ENCODE assay signal across 9 mouse cellular contexts in the genomic region with DNA sequence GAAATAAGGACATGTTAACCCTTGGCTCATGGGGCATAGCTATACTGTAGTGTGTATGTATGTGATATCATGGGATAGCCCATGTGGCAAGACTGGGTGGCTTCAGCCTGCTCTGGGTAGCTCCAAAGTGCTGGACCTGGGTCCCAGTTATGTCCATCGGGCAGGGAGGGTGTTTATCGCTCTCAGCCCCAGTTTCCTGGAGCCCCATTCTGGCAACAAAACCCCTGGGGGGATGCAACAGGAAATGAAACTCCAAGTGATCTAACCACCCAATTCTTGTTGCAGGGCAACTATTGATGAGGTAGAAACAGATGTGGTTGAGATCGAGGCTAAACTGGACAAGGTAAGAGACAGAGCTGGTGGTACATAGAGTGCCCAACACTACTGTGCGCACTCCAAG. TPM values are rescaled to one million over a fixed set of nuclear protein-coding genes. Genes with fewer than 3 reads are reported as not detected.
DNase-seq lines count a peak whose midpoint lies in the region; ATAC-seq and TF ChIP-seq lines count a peak whose summit lies in the region.
"Had no signal": no experiment of that assay in that cellular context is flagged by ENCODE, and none has a peak within 500 bp of the region (broad histone marks: within the 10 kb centered on the region; RNA-seq: fewer than 3 reads in every experiment).

No protein-coding gene starts in this region.

- no peak for ATAC-seq in forebrain, embryonic 13.5 days
- no peak for ATAC-seq in liver, embryonic 11.5 days (replicated peaks; ENCODE audit: low FRiP score)
- ATAC-seq in hindbrain, embryonic 14.5 days (ENCODE audit: low FRiP score): no peak
- ATAC-seq in megakaryocyte-erythroid progenitor cell, adult 5-6 weeks (replicated peaks; ENCODE audit: low FRiP score, low TSS enrichment, poor library complexity, severe bottlenecking): no peak
- ATAC-seq: intestine, embryonic 16.5 days had no signal

- peak overlapping the region; percentile 99 for H3K4me2 ChIP-seq in forebrain, embryonic 13.5 days
- no peak overlapping the region for H3K4me2 ChIP-seq in liver, embryonic 11.5 days
- peak overlapping the region; percentile 75; the same call in 1 of the 2 replicates for H3K4me2 ChIP-seq in hindbrain, embryonic 14.5 days (replicated peaks)

- no peaks in the 10 kb centered on the region for H3K9me3 ChIP-seq in forebrain, embryonic 13.5 days (replicated peaks)
- H3K9me3 ChIP-seq in forebrain, embryonic 10.5 days: no peaks in the 10 kb centered on the region
- no peaks in the 10 kb centered on the region for H3K9me3 ChIP-seq in liver, embryonic 11.5 days (ENCODE audit: control insufficient read depth, low read length)
- H3K9me3 ChIP-seq in E14TG2a.4 (ENCODE audit: low read length): no peaks in the 10 kb centered on the region
- no peaks in the 10 kb centered on the region for H3K9me3 ChIP-seq in hindbrain, embryonic 14.5 days (ENCODE audit: control insufficient read depth, low read length)

- H3K4me1 ChIP-seq in forebrain, embryonic 13.5 days: peaks cover 38% of the 10 kb centered on the region
- peaks cover 40% of the 10 kb centered on the region for H3K4me1 ChIP-seq in forebrain, embryonic 10.5 days
- peaks cover 28% of the 10 kb centered on the region for H3K4me1 ChIP-seq in liver, embryonic 11.5 days (replicated peaks; ENCODE audit: control insufficient read depth, insufficient read depth, low read length)
- H3K4me1 ChIP-seq in E14TG2a.4 (replicated peaks; ENCODE audit: low read depth, low read length): peaks cover 43% of the 10 kb centered on the region
- peaks cover 31% of the 10 kb centered on the region for H3K4me1 ChIP-seq in hindbrain, embryonic 14.5 days (replicated peaks; ENCODE audit: control insufficient read depth, insufficient read depth, low read length)

- no peak overlapping the region for H3K9ac ChIP-seq in forebrain, embryonic 13.5 days
- H3K9ac ChIP-seq in liver, embryonic 11.5 days (ENCODE audit: low read depth, low read length): no peak overlapping the region
- no peak overlapping the region for H3K9ac ChIP-seq in hindbrain, embryonic 14.5 days

- H3K27me3 ChIP-seq in forebrain, embryonic 13.5 days: no peaks in the 10 kb centered on the region
- H3K27me3 ChIP-seq in forebrain, embryonic 10.5 days (ENCODE audit: poor library complexity, severe bottlenecking): no peaks in the 10 kb centered on the region
- no peaks in the 10 kb centered on the region for H3K27me3 ChIP-seq in liver, embryonic 11.5 days (replicated peaks; ENCODE audit: control insufficient read depth, insufficient read depth, low read length)
- H3K27me3 ChIP-seq in E14TG2a.4 (ENCODE audit: insufficient read depth, low read length): peaks cover 3% of the 10 kb centered on the region; the same call in 1 of the 2 replicates
- H3K27me3 ChIP-seq in hindbrain, embryonic 14.5 days (ENCODE audit: control insufficient read depth, insufficient read depth, low read length): no peaks in the 10 kb centered on the region

- no peak for TF ChIP-seq CTCF in E14TG2a.4 (conservative IDR thresholded peaks at IDR 0.05; ENCODE audit: low read length)

- no peak overlapping the region for H3K27ac ChIP-seq in forebrain, embryonic 13.5 days
- H3K27ac ChIP-seq in forebrain, embryonic 10.5 days: no peak overlapping the region
- no peak overlapping the region for H3K27ac ChIP-seq in liver, embryonic 11.5 days (ENCODE audit: low read depth, low read length)
- no peak overlapping the region for H3K27ac ChIP-seq in hindbrain, embryonic 14.5 days

- H3K36me3 ChIP-seq in forebrain, embryonic 13.5 days (ENCODE audit: poor library complexity, severe bottlenecking): peaks cover 46% of the 10 kb centered on the region
- H3K36me3 ChIP-seq in forebrain, embryonic 10.5 days (replicated peaks): peaks cover 48% of the 10 kb centered on the region
- H3K36me3 ChIP-seq in liver, embryonic 11.5 days (ENCODE audit: control insufficient read depth, insufficient read depth, low read length): peaks cover 25% of the 10 kb centered on the region
- H3K36me3 ChIP-seq in E14TG2a.4 (ENCODE audit: insufficient read depth, low read length): peaks cover 39% of the 10 kb centered on the region
- peaks cover 44% of the 10 kb centered on the region for H3K36me3 ChIP-seq in hindbrain, embryonic 14.5 days (replicated peaks; ENCODE audit: control insufficient read depth, insufficient read depth)

- 98% methylated on average over 4 of the region's 4 CpGs for WGBS in forebrain, embryonic 13.5 days
- WGBS in forebrain, embryonic 10.5 days: 94% methylated on average over 4 of the region's 4 CpGs
- WGBS in liver, embryonic 11.5 days: 89% methylated on average over 4 of the region's 4 CpGs
- 96% methylated on average over 4 of the region's 4 CpGs for WGBS in hindbrain, embryonic 14.5 days

- DNase-seq in forebrain, embryonic 10.5 days (ENCODE audit: extremely low spot score, low spot score): no peak
- DNase-seq in liver: peak; percentile 1
- DNase-seq in liver, embryonic 11.5 days (ENCODE audit: low spot score): no peak
- DNase-seq in hindbrain, embryonic 14.5 days (ENCODE audit: low spot score): no peak
- DNase-seq in lung, postnatal 14 days: no peak

- H3K4me3 ChIP-seq in forebrain, embryonic 13.5 days: 0 out of 2 replicates have a peak overlapping the region, but pooled peaks have one; percentile 96
- no peak overlapping the region for H3K4me3 ChIP-seq in forebrain, embryonic 10.5 days
- H3K4me3 ChIP-seq in liver, embryonic 11.5 days (ENCODE audit: low read depth, low read length): no peak overlapping the region
- H3K4me3 ChIP-seq in E14TG2a.4 (replicated peaks; ENCODE audit: low read length): peak overlapping the region; percentile 99; the same call in 1 of the 2 replicates
- no peak overlapping the region for H3K4me3 ChIP-seq in hindbrain, embryonic 14.5 days (replicated peaks; ENCODE audit: low read length)

RNA-seq across cellular contexts. Expression of gene Acap3, which starts 4.2 kb away (rescaled TPM):
- 51.0 and 56.7 TPM in 2 replicates for polyA plus RNA-seq in forebrain, embryonic 13.5 days (2015; fragmentation: Nextera tagmentation; extraction: Ambion mirVana)
- polyA plus RNA-seq in forebrain, embryonic 10.5 days (2016; fragmentation: Nextera tagmentation; extraction: Ambion mirVana): 24.3 and 24.5 TPM in 2 replicates
- polyA plus RNA-seq in liver, embryonic 11.5 days (2014; fragmentation: Nextera tagmentation; extraction: Ambion mirVana): 16.1 and 17.9 TPM in 2 replicates
- polyA plus RNA-seq in hindbrain, embryonic 14.5 days (2014; fragmentation: Nextera tagmentation; extraction: Ambion mirVana): 71.8 and 73.5 TPM in 2 replicates
- total RNA-seq in megakaryocyte-erythroid progenitor cell, adult 5-6 weeks (2014; fragmentation: Nextera tagmentation): 25.4 and 27.8 TPM in 2 replicates
- 9.0 and 23.4 TPM in 2 replicates for total RNA-seq in megakaryocyte-erythroid progenitor cell, adult 5-6 weeks (2017)

RNA-seq across cellular contexts. Expression of gene Pusl1, which starts 4.2 kb away (rescaled TPM):
- polyA plus RNA-seq in forebrain, embryonic 13.5 days (2015; fragmentation: Nextera tagmentation; extraction: Ambion mirVana): 46.5 and 54.2 TPM in 2 replicates
- polyA plus RNA-seq in forebrain, embryonic 10.5 days (2016; fragmentation: Nextera tagmentation; extraction: Ambion mirVana): 54.5 and 56.3 TPM in 2 replicates
- polyA plus RNA-seq in liver, embryonic 11.5 days (2014; fragmentation: Nextera tagmentation; extraction: Ambion mirVana): 48.5 and 49.1 TPM in 2 replicates
- polyA plus RNA-seq in hindbrain, embryonic 14.5 days (2014; fragmentation: Nextera tagmentation; extraction: Ambion mirVana): 51.8 and 53.8 TPM in 2 replicates
- 24.6 and 44.0 TPM in 2 replicates for total RNA-seq in megakaryocyte-erythroid progenitor cell, adult 5-6 weeks (2014; fragmentation: Nextera tagmentation)
- 32.7 and 40.2 TPM in 2 replicates for total RNA-seq in megakaryocyte-erythroid progenitor cell, adult 5-6 weeks (2017)

RNA-seq across cellular contexts. Expression of gene Ints11, which starts 26.5 kb away (rescaled TPM):
- polyA plus RNA-seq in forebrain, embryonic 13.5 days (2015; fragmentation: Nextera tagmentation; extraction: Ambion mirVana): 96.2 and 106 TPM in 2 replicates
- 120 and 121 TPM in 2 replicates for polyA plus RNA-seq in forebrain, embryonic 10.5 days (2016; fragmentation: Nextera tagmentation; extraction: Ambion mirVana)
- polyA plus RNA-seq in liver, embryonic 11.5 days (2014; fragmentation: Nextera tagmentation; extraction: Ambion mirVana): 79.3 and 86.8 TPM in 2 replicates
- polyA plus RNA-seq in hindbrain, embryonic 14.5 days (2014; fragmentation: Nextera tagmentation; extraction: Ambion mirVana): 69.6 and 71.4 TPM in 2 replicates
- 49.7 and 65.3 TPM in 2 replicates for total RNA-seq in megakaryocyte-erythroid progenitor cell, adult 5-6 weeks (2014; fragmentation: Nextera tagmentation)
- total RNA-seq in megakaryocyte-erythroid progenitor cell, adult 5-6 weeks (2017): 31.3 and 34.2 TPM in 2 replicates

RNA-seq across cellular contexts. Expression of gene Cptp, which starts 26.6 kb away (rescaled TPM):
- 19.1 and 22.3 TPM in 2 replicates for polyA plus RNA-seq in forebrain, embryonic 13.5 days (2015; fragmentation: Nextera tagmentation; extraction: Ambion mirVana)
- 21.2 and 24.0 TPM in 2 replicates for polyA plus RNA-seq in forebrain, embryonic 10.5 days (2016; fragmentation: Nextera tagmentation; extraction: Ambion mirVana)
- polyA plus RNA-seq in liver, embryonic 11.5 days (2014; fragmentation: Nextera tagmentation; extraction: Ambion mirVana): 16.4 and 16.9 TPM in 2 replicates
- polyA plus RNA-seq in hindbrain, embryonic 14.5 days (2014; fragmentation: Nextera tagmentation; extraction: Ambion mirVana): 33.5 TPM in 2 replicates
- total RNA-seq in megakaryocyte-erythroid progenitor cell, adult 5-6 weeks (2014; fragmentation: Nextera tagmentation): 8.2 and 13.3 TPM in 2 replicates
- total RNA-seq in megakaryocyte-erythroid progenitor cell, adult 5-6 weeks (2017): 6.4 and 8.2 TPM in 2 replicates

RNA-seq across cellular contexts. Expression of gene Tas1r3, which starts 32.7 kb away (rescaled TPM):
- polyA plus RNA-seq in forebrain, embryonic 13.5 days (2015; fragmentation: Nextera tagmentation; extraction: Ambion mirVana): 0.58 and 0.72 TPM in 2 replicates
- 0.12 and 0.33 TPM in 2 replicates for polyA plus RNA-seq in forebrain, embryonic 10.5 days (2016; fragmentation: Nextera tagmentation; extraction: Ambion mirVana)
- polyA plus RNA-seq in liver, embryonic 11.5 days (2014; fragmentation: Nextera tagmentation; extraction: Ambion mirVana): 0.22 and 0.26 TPM in 2 replicates
- polyA plus RNA-seq in hindbrain, embryonic 14.5 days (2014; fragmentation: Nextera tagmentation; extraction: Ambion mirVana): 0.40 and 0.41 TPM in 2 replicates
- 1.2 TPM in 1 of 2 replicates, not detected in the other for total RNA-seq in megakaryocyte-erythroid progenitor cell, adult 5-6 weeks (2014; fragmentation: Nextera tagmentation)
- total RNA-seq in megakaryocyte-erythroid progenitor cell, adult 5-6 weeks (2017): 0.19 TPM in 1 of 2 replicates, not detected in the other

Comparison
In these comparisons a context has a peak if more than half of its experiments do, and no peak if none do; other contexts are left out.
1. H3K4me3 ChIP-seq: peak in forebrain, embryonic 13.5 days (single experiment) and E14TG2a.4 (single experiment); none in forebrain, embryonic 10.5 days (single experiment), liver, embryonic 11.5 days (single experiment) and hindbrain, embryonic 14.5 days (single experiment).